Mouse (Mus musculus): Measurements from ENCODE around the gene Acadm.

The Acadm gene

DNA sequence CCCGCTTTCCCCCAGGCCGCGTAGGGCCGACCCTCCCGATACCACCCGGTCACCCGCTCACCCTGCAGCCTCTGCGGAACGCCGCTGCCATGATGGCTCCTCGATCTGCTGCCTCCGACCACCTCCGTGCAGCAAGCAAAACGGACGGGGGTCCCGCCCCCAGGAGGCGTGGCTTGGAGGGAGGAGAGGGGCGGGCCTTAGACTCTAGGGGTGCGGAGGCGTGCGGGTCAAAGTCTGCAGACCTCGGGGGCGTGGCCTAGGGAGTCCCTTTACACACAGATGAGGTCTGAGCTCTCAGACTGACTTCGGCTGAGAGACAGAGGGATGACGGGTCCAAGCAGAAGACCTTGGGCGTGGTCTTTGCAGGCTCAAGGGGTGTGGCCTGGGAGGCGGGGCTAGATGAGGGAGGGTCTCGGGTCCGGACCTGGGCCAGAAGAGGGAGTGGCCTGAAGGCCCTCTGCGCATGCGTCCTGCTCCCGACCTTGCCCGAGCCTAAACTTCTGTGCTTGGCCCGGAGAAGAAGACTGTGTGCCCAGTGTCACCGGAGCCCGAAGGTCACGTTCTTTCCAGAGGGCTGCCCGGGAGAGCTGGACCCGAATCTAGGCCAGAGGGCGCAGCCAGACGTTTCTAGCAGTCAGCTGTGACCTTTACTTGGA, at the start of gene Acadm:
Gene Acadm (minus strand): TSS at position 298 of the 656 bp plus-strand sequence.
- DNase-seq = peak; percentile 100

DNA sequence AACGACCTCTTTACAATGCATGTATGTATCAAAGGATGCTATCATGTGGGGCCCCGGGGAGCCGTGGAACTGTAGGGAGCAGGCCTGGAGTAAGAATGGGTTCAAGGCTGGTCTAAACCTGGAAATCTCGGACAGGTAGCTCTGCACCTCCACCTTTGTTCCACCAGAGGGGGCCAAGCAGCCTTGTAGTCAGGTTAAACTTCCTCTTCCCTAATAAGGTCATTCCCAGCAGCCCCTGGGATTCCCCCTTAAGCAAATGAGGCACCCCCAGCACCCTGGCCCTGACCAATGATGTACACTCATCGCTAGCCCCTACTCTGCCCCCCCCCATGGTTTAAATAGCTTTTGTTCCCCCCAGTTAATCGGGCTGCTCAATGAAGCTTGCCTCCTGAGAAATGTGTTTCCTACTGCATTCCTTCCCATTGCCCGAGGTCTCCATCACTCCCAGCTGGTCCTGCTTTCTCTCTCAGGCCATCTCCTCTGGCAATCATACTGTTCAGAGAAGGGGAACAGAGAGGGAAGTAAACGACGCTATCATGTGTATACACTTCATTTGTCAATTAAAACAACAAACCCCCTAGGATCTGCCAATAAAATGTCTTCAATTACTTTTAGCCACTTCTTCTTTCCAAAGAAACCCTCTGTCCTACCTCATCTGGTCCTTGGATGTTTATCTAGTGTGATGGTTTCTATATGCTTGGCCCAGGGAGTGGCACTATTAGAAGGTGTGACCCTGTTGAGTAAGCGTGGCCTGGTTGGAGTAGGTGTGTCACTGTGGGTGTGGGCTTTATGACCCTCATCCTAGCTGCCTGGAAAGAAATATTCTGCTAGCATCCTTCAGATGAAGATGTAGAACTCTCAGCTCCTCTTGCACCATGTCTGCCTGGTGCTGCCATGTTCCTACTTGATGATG, 40.3 kb upstream of the Acadm start:
- DNase-seq = peak; percentile 27

DNA sequence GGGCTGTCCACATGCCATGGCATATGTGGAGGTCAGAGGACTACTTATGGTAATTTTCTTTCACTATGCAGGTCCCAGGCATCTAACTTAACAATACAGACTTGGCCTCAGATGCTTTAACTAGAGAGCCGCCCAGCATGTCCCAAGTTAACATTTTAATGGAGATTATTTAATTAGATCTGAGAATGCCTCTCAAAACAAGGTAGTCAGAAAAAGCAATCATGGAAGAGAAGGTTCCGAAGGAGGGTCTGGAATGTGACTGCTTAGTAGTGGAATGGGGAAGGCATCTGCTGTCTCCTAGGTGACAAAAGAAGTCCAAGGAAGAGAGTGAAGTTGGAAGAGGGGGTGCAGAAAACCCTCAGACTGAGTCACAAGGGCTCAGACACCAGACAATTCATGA, 36.2 kb upstream of the Acadm start:
- DNase-seq = no peak

DNA sequence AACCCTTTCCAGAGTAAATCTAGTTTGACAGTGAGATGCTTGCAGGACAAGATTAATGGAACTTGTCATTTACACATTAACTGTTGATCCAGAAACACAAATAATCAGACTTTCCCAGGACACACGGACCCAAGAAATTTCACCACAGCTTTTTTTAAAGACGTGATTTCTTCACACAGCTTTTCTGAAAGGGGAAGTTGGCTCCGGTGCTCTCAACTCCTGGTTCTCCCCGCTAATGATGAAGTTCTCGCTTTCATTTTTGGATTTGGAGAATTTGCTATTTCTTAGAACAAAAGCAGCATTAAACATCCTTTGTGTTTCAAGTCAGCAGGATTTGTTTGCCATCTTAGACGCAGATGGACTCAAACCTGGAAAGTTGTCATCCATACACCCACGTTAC, 31.4 kb upstream of the Acadm start:
- no peak for DNase-seq

DNA sequence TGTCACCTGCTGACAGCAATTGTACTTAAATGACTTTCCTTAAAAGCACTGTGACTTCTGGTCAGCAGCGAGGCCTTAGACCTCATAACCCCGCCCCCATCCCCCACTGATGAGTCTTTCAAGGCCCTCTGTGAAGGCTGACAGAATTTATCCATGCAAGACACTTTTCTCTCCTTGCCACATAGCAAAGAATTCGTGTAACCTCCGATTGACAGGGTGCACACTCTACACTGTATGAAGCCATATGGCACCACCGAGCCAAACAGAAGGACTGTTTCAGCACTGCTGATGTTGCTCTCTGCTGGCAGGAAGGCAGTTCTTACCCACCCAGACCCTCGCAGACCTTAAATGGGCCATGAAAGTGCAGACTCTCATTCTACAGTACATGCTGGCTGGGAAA, 30.6 kb upstream of the Acadm start:
- no peak for DNase-seq

DNA sequence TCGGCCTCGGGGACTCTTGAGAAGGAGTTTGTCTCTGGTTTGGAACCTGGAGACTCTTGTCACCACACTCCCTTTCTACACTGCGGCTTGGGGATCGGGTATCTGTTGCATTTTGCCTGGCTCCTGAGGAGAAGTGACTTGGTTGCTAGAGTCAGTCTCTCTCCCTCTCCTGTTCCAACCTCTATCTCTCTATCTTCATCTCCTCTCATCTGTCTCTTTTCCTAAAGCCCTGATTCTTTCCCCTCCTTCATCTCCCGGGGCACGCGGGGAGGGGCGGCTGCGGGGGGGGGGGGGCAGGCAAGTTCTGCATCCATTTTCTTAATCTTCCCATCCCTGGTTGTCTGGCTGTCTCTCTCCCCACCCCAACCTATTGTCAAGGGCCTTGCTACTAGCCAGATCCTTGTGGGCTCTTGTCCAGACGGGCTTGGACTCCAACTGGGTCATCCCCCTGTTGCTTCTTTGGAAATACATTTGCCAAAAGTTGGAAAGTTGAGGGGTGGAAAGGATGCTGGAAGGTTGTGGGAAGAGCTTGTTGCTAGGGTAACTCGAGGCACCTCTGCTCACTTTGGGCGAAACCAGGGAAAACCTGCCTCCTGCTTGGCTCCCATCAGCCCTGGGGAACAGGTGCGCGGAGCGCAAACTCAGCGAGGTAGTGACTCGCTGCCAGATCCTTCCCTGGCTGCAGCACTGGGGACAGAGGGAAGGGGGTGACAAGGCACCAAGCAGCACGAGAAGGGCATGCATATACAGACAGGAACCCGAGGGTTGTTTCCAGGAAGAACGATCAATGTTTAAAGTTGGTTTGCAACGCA, 29.7 kb upstream of the Acadm start:
- no peak for DNase-seq

DNA sequence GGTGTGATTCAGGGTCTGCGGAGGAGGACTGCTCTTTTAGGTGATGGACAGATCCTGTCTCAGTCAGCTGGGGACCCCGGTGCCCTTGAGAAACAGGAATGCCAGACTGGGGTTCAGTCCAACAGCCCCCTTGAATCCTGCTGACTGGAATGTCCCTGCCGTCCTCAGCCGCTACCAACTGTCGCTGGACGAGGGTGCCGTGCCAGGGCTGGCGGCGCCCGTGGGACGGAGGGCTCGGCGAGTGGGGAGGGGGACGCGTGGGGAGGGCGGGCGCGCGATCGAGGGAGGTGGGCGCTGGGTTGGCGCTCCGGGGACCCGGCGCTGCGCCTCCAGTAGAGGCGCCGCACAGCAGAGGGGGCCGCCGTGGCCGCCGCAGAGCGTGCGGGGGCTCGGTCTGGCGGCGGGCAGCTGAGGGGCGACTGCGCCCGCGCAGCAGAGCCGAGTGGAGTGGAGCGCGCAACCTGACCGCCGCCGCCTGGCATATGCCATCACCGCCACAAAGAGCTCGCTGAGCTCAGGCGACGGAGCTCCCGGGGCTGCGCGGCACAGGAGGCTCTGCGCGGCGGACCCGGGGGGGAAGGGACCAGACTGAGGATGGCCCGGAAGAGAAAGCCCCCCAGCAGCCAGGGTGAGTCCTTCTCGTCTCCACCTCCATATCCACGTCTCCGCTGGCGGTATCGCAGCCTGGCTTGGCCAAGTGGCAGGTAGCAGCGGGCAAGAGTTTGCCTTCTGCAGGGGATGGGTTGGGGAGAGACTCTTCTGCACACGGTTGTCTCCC, 28.9 kb upstream of the Acadm start, which contains the start of gene Slc44a5:
Gene Slc44a5 (plus strand): TSS at position 266 of the 778 bp plus-strand sequence.
- peak; percentile 38 for DNase-seq

DNA sequence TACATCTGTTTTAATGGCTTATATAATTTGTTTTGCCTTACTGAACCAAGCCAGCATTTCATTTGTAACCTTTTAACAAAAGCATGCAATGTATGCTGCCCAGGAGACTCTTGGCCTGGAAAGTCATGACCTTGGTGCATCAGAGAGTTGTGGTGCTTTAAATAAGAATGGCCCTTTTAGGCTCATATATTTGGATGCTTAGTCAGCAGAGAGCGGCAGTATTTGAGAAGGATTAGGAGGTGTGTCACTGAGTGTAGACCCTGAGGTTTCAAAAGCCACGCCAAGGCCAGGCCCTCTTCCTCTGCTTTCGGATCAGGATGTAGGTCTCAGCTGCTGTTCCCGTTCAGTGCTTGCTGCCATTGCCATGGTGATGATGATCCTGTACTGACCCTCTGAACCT, 25.0 kb upstream of the Acadm start:
- DNase-seq = no peak

DNA sequence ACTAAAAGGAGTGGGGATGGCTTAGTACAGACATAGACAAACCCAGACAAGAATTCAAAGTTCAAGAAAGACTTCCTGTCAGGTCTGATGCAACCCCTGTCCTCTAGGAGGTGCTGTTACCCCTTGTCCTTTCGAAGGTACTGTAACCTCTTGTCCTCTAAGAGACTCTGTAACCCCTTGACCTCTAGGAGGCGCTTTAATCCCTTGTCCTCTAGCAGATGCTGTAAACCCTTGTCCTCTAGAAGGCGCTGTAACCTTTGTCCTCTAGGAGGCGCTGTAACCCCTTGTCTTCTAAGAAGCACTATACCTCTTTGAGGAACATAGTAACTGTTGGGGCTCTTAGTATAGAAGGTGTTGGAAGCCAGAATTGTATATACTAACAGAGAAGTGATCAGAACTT, 24.1 kb upstream of the Acadm start:
- DNase-seq = peak; percentile 63

DNA sequence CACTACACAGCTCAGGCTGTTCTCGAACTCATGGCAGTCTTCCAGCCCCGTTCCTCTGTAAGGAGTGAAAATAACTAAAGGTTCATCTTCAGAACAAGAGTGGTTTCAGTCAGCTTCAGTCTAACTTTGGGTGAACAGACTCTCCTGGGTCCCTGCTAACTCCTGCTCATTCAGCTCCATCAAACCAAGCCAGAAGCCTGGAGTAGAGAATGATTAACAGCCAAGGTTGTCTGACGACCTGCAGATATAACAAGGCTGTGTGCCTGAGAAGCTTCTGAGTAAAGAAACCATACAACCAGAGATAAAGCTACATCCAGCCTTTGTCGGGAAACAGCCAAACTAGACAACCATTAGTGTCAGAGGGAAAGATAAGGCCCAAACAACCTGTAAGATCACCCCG, 23.0 kb upstream of the Acadm start:
- DNase-seq = no peak

DNA sequence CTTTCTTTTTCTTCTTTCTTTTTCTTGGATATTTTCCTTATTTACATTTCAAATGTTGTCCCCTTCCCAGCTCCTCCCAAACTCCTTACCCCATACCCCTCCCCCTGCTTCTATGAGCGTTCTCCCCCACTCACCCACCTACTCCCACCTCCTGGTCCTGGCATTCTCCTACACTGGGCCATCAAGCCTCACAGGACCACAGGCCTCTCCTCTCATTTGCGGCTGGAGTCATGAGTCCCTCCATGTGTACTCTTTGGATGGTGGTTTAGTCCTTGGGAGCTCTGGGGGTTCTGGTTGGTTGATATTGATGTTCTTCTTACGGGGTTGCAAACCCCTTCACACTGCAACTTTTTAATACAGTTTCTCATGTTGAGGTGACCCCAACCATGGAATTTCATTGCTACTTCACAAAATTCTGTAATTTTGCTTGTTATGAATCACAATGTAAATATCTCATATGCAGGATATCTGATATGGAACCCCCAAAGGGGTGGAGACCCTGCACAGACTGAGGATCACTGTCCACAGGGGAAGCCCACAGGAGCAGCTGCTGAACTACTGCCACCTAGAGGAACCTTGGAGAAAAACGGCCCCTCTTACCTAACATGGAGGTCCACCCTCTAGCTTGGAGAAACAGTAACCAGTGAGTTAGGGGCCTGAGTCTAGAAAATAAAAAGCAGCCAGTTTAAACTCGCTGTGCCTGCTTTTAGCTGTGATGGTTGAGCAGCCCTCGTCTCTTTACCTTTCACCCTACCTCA, 17.4 kb upstream of the Acadm start:
- peak; percentile 27 for DNase-seq

DNA sequence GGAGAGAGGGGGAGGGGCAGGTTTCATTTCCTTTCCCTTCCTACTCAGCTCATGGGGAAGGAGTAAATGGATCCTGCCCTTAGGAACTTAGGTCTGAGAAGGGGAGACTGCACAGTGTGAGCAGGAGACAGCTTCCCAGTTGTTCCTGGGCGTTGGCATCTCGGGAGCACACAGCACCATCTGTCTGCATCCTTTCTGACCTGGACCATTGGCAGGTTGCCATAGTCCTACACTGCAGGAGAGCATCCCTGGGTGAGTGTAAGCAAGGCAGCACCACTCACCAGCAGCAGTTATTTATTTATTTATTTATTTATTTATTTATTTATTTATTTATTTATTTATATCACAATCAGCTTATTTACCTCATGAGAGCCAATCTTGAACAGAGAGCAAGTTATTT, 16.5 kb upstream of the Acadm start:
- DNase-seq = no peak

DNA sequence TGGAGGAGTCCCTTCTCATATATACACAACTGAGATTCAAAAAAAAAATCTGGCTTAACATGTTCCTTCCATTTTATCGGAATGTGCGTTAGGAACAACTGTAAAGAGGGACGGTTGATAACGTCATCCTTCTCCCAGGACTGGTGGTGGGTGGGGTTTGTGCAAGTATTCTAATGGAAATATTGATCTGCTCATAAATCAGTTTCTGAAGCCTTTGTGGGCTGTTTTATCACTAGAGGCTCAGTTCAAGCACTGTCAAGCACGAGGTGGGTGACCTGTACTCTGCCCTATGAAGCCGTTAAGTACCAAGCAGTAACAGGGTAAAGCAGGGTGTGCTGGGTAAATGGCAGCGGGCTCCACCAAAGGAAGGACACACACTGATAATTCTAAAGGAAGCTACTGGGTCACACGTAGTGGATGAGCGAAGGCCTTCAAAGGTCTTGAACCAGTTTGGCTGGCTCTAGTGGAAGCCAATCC, 15.3 kb upstream of the Acadm start:
- no peak for DNase-seq

DNA sequence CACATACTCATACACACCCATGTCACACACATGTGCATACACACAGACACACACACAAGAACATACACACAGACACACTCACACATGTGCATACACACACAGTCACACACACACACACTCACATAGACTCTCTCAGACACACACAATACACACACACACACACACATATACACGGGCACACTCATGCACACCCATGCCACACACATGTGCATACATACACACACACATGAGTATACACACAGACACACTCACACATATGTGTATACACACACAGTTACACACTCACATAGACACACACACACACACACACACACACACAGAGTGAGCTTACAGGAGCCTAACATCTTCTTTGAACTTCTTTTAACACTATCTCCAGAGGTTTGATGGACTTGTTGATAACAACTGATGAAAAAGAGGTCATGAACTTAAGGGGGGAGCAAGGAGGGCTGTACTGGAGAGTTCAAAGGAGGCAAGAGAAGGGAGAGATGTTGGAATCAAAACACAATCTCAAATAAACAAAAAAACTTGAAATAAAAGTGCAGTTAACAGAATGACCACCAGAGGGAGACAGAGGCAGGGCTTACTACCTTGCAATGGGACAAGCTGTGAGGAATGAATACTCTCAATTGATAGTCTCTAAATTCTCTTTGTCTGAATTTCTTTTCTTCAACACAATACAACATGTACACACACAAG, 14.8 kb upstream of the Acadm start:
- no peak for DNase-seq

DNA sequence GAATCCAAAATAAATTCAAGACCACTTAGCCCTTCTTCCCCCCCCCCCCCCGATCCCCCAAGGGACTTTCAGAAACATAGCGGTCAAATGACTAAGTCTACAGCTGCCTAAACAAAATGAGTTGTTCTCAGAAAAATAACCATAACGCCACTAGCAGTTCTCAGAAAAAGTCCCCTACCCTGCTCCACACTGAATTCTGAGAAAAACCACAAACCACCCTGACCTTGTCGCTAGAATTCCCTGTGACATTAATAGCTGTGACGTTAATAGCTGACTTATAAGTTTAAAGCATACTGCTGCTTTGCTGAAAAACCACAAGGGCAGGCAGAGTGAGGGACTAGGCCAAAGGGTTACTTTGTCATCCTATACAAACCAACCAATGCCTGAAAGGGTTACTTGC, 13.5 kb upstream of the Acadm start:
- DNase-seq = no peak

DNA sequence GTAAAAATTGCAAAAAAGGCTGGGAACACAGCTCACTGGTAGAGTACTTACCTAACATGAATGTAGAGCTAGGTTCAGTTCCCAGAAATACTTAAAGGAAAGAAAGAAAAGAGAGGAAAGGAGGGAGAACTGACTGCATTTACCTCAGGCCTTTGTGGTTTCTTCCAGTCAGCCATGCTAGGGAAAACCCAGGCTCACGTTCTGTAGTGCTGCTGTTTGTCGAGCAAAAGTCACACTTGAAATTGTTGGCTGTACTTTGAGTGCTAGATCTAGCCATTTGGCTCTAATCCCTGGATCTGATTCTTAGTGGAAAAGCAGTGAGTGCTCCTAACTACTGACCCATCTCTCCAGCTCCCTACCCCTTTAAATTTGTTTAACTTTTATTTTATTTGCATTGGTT, 3.7 kb upstream of the Acadm start:
- no peak for DNase-seq

DNA sequence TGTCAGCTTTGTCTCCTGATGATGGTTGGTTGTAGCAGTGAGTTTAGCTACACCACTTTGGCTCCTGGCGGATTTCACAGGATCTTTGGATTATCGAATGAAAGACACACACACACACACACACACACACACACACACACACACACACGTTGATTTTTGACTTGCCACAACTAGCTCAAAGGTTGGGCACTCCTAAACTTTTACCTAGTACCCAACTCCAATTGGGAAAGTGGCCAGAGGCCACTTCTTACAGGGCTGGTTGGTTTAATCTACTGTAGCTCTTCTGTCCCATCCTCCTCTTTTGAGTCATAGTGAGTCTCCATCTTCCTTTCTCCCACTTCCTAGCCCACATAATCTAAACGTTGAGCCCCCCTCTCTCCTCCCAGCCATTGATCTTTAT, 2.8 kb upstream of the Acadm start:
- DNase-seq = no peak

DNA sequence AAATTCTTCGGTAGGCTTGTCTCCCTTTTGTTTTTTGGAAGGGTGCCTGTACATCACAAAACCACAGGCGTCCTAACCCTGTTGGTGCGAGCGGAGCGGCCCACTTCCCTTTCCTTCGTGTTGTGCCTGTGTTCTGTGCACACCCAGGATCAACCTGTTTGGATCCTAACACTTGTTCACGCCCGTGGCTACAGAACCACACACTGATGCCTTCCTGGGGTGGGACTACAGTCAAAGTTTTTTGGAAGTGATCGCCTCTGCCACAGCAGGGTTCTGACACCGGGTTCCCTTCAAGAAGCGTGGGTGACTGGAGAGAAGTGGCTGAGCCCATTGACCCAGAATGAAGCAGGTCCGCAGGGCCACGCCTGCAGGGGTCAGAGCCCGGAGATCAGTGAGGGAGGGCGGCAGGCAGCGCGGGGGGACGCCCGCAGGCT, 514 bp downstream of the Acadm start:
- DNase-seq = no peak

DNA sequence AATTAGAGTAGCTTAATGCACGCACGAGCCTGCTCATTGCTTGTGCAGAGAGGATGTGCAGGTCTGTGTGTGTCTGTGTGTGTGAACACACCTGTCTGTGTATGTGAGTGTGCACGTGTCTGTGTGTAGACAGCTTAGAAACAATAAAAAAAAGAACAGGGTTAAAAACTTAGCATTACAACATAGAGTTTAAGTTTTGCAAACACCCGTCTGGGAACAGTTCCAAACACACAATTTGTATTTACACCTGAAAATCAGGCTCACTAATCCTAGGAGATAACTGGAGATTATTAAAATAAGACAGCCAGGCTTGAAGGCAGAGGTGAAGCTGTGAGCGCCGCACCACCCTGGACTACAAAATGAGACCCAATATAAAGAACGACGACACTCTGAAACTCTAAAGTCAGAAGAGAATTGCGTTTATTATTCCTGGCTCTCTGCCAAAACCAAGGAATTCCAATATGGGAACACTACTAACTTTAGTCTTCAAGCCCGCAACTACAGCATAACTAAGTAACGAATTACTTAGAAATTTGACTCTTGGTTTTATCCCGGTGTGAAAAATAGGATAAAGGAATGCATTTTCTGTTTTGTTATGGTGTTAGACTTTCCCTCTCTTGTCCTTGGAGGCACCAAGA, 1.3 kb downstream of the Acadm start:
- DNase-seq = no peak

DNA sequence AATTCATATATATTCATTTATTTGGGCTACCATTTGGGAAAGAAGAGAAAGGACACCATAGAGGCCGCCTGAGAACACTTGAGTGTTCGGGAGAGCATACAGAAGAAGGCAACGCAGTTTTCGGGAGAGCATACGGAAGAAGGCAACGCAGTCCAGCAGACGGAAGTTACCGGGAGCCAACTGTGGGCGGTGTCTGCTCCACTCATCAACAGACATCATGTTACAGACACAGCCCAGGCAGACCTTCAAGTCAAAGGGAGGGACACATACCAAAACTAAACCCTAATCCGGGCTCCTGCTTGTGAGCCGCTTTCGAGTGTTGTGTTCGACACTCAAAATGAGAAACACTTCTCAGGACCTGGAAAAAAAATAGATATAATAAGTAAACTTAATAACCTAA, 2.8 kb downstream of the Acadm start:
- DNase-seq = no peak

DNA sequence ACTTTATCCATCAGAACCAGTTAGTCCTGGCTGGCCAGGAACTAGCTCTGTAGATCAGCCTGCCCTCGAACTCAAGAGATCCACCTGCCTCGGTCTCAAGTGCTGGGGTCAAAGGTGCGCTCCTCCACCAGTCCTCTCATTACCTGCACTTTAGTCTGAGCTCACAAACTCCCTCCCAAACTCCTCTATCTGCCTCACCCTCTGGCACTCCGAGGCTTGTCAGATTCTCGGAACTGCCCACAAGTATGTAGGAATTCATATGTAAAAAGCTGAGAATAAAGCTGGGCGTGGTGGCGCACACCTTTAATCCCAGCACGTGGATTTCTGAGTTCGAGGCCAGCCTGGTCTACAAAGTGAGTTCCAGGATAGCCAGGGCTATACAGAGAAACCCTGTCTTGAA, 3.9 kb downstream of the Acadm start:
- DNase-seq = no peak

Measured in thymus, postnatal 4 days (tissue).